Mouse (Mus musculus) ovary, postnatal 36 days (tissue): ENCODE measurements around the gene Rpusd4.

Experiments
- DNase-seq: peaks from one replicate; pipeline ENCODE4 v3.0.0; 2022; ENCODE audit warnings: low spot score, mixed read lengths

Gene Rpusd4

DNA sequence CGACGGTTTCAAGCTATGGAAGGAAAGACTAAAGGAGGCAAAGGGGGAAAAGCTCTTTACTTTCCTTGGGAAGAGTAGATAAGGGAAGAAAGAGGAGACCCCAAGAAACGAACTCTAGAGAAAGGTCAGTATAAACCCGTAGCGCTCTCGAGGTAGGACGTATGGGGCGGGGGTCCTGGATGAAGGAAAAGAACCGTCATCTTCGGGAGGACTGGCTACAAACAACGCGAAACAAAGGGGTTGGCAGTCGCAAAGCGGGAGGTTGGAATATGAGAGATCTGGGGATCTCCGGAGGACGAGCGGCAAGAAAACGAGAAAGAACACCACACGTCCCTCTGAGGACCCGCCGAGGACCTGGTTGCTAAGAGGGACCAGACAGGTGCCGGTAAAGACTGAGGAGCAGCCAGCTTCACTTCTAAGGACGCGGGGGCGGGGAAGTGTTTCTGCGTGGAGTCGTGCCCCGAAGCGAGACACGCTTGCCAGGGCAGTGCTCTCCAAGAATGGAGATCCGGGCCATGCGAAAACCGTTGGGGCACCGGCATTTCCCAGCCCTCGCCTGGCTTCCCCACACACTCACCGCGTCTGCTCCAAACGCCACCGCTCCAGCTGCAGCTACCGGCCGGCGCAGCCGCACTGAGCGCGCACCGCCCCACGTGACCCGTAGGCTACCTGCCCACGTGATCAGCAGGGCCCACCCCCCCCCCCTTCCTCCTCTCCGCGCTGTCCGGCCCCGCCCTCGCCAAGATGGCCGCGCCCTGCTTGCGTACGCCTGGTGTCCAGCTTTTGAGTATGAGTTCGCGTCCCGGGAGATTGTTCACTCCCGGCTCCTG lies at the start of gene Rpusd4, which contains the start of gene Fam118b:
Gene Rpusd4 (plus strand): TSS at position 720 of the 830 bp plus-strand sequence.
Gene Fam118b (minus strand): TSS at position 660 of the 830 bp plus-strand sequence.
- DNase-seq, result peak; percentile 90

DNA sequence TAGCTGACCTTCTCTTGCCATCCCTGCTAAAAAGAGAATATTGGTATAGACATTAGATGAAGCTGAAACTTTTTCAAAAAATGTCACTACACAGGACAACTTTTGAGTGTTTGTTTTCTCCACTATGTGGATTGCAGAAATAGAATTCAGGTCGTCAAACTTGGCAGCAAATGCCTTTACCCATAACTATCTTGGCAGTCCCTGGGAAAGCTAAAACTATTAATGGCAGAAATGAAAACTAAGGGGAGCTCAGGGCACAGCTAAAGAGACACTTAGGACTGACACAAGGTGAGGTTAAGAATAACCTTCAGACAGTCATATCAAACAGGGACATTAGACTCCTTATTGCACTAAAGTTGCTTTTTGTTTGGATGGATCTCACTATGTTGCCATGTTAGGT lies 49.7 kb upstream of the Rpusd4 start:
- no peak for DNase-seq

DNA sequence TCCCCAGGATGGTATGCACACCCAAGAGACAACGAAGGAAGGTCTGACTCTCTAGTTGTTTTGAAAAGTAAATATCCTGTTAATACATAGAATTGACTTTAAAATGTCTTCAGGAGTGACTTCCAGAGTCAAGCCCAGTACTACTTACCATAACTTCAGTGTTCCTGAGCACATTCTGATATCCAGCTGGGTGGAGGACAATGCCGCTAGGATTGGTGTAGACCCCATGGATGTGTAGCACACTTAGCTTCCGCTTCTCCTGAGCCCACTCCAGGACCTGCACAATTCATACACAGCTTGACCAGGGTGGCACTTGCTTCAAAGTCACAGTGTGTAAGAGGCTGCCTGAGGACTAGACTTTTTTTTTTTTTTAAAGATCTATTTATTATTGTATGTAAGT lies 44.2 kb upstream of the Rpusd4 start:
- DNase-seq, result no peak

DNA sequence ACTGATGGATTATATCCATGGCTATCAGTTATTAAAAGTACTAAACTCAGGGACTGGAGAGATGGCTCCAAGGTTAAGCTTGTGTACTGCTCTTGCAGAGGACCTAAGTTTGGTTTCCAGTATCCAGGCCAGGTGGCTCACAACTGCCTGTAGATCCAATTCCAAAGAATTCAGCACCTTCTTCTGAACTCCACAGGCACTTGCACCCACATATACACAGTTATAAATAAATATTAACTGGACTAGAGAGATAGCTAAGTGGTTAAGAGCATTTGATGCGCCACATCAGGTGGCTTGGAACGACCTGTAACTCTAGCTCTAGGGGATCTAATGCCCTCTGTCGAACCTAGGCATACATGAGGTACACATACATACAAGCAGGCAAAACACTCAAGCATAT lies 39.0 kb upstream of the Rpusd4 start:
- DNase-seq, result no peak

DNA sequence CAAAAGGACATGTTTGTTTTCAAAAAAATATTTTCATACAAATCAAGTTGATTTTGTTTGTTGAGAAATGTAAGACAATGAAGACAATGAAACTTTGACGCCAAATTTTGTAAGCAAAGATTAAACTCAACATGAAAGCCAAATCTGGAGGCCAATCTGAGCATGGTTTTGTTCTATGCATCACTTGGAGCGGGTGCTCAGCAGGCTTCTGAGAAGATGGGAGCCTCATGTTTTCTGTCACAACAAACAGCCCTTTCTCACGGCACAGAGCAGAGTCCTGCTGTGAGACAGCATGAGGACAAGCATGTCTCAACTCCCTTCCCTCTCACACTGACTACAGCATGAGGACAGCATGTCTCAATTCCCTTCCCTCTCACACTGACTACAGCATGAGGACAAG lies 31.7 kb upstream of the Rpusd4 start:
- no peak for DNase-seq

DNA sequence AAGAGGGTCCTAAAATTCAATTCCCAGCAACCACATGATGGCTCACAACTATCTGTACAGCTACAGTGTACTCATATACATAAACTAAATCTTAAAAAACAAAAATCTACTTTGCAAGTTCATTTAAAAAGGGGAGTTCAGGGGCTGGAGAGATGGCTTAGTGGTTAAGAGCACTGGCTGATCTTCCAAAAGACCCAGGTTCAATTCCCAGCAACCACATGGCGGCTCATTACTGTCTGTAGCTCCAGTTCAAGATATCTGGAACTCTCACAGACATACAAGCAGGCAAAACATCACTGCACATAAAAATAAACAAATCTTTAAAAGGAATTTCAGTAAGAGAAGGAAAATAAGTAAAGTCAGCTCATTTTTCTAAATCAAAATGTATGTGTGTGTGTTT lies 29.3 kb upstream of the Rpusd4 start:
- no peak for DNase-seq

DNA sequence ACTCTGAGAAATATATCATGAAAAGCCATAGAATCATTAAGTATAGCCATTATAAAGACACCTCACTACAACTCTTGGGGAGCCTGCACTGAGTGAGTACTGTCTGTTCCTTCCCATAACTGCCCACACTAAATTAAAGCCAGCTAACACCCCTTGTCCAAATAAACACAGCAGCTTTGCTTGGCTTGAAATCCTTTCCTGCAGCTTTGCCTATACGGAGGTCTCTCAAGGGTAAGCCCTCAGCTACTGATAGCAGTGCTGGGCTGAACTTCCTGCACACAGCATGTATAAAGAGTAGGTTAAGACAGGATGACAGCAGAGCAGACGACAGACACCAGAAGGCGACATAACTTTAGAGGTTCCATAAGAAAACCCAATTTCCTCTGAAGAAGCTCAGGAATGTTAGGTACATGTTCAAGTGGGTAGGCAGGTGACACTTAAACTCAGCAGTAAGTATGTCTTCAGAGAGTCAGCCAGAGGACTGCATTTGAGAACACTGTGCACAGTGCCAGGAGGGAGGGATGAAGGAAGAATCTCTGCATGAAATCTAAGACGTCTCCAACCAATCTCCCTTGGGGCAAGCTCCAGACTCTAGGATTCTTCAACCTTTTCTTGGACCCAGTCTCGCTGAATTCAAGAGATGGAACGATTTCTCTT lies 28.6 kb upstream of the Rpusd4 start:
- DNase-seq, result no peak

DNA sequence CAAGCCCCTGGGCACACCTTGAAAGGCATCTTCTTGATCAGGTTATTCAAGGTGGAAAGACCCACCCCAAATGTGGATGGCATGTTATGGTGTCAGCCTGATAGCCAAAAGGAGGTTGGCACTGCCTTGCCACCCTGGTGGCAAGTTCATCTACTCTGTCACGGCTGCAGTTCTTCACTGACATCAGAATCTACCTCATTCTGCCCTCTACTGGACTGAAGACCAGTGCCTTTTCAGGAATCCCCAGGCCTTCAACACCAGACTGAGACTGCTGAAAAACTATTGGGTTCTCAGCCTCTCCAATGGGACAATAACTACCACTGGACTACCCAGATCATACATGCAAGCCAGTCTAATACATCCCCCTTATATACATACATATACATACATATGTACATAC lies 27.9 kb upstream of the Rpusd4 start:
- DNase-seq, result no peak

DNA sequence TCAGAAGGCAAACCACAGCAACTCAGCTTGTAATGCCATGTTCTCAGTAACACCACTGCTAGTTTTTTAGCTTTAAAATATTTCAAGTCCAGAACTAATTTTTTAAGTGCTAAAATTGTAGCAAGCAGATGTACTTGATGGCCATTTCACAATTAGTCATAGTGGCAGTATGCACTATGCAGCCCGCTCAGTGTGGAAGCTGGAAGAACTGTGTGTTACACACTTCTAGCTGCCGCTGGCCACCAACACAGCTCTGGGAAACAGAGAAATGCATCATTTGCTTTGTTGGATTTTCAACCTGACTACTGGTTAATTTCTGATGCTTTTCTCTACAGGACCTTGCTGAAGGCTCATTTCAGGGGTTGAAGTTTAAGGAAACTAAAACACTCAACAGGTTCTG lies 20.3 kb upstream of the Rpusd4 start:
- DNase-seq, result no peak

DNA sequence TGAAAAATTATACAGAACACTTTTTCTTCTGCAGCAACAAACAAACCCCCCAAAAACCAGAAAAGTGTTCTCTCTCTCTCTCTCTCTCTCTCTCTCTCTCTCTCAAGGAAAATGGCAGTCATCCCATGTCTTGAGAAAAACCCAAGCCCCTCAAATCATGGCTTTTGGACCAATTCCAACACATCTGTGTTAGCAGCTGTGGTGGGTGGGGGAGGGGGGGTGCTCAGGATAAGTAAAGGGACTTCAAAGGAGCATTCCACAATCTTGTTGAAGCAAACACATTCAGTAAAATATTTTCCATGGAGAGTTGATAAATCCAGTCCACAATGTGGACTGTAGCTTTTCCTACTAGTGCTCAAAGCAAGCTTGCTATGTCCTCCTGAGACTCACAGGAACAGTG lies 18.2 kb upstream of the Rpusd4 start:
- no peak for DNase-seq

DNA sequence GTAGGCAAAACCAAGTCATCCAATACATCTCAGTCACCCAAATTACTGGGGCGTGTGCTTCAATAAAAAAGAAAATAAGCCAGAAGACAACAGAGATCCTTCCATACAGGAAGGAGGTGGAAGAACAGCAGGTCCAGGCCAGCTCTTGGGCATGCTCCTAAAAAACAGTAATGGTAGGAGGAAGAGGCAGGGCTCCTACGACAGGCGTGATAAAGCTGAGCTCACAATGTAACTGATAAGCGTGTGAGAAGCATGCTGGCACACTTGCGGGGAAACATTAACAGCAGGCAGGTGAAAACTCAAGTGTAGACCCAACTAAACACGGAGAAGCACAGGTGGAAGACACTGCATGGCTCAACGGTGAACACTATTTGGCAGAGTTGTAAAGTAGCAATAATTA lies 10.3 kb upstream of the Rpusd4 start:
- no peak for DNase-seq

DNA sequence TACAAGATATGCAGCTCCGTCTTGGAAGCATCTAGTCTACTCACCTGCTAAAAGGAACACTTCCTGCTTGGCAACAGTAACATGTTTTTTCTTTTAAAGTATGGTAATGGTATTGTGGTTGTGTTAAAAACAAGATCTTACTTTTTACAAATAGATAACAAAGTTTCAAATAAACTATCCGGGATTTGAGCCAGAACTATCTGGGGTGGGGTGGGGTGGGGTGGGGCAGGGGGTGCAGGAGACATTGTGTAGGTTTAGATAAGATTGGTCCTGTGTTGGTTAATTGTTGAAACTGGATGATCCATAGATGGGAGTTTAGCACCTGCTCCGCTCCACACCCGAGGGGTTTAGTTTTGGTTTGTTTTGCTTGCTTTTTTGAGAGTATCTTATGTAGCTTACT lies 5.2 kb upstream of the Rpusd4 start:
- DNase-seq, result no peak

DNA sequence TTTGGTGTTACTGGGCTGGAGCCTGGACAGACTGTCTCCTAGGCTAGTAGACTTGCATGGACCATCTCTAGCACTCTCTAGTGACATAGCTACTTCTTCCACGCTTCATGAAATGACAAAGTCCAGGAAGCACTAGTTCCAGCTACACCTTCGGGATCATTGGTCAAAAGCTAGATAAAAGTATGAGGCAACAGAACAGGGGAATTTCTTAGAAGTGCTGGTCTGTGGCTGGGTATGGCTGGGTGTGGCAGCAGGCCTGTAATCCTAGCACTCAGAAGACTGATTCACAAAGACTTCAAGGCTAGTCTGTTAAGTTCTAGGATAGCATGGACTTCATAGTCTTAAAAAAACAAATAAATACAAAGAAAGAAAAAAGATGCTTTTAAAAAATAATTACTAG lies 4.2 kb upstream of the Rpusd4 start:
- no peak for DNase-seq

DNA sequence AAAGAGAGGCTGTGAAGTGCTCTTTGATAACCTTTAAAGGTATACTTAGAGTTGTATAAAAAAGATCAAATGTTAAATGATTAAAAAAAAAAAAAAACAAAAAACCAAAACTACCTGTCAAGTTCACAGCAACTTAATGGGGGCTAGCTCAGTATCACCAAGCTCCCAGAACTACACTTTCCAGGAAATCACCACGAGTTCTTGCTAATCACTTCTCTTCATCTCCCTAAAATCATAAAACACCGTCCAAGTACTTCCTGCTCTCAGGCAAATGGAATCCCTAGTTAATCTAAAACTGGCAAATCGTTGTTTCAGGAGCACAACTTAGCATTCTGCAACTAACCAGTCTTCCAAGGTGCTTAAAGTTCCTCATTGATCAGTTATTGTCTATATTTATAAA lies 3.2 kb upstream of the Rpusd4 start:
- DNase-seq, result no peak

DNA sequence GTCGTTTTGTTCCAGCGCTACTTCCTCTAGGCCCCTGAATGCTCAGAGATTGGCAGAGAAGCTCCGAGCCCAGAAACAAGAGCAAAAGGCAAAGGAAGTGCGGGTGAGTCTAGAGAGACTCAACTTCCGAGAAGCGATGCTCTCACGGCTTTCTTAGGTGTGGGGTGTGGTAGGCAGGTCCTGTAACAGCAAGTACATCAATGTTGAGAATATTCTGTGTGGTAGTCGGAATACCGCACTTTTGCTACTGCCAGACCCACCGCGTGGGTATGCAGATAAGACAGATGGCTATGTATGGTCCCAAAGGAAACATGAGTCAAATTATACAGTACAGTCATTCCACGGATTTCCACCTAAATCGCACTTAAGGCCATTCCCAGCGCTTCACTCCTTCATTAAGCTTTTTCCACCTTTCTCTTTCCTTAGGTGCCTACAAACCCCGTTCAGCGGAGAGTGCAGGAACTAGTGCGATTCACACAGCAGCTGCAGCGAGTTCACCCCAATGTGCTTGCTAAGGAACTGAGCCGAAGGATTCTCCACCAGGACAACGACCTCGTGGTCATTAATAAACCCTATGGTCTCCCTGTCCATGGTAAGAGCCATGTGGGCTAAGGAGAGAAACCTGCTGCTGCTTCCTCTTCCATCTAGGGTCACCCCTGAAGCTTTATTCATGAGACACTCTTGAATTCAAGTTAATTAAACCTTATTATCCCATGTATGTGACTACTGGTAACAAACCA lies 481 bp downstream of the Rpusd4 start:
- DNase-seq, result no peak

DNA sequence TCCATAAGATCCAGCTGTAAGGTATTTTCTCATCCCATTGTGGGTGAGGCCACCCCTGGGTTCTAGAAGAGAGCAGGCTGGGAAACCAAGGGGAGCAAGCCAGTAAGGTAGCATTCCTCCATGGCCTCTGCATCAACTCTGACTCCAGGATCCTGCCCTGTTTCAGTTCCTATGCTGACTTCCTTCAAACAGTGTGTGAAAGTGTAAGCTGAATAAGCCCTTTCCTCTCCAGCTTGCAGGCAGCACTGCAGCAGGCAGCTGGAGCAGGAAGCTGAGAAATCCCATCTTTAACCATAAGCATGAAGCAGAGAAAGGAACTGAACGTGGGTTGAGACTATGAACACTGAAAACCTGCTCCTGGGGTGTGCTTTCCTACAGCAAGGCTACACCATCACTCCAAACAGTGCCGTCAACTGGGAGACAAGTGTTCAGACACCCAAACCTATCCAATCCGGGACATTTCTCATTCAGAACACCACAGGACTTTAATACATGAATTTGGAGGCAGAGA lies 10.2 kb downstream of the Rpusd4 start:
- DNase-seq, result no peak

DNA sequence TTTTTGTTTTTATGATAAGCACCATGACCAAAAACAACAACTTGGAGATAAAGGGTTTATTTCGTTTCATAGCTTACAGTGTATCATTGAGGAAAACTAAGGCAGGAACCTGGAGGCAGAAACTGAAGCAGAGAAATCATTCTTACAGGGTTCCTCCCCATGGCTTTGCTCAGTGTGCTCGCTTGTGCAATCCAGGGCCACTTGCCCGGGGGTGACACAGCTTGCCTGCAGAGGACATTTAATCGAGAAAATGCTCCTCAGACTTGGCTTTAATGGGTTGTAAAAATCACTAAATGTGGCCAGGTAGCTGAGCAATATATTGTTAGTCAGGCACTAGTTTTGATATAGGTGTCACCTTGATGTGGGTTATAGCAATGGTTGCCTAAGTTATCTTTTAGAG lies 10.8 kb downstream of the Rpusd4 start:
- DNase-seq, result no peak

DNA sequence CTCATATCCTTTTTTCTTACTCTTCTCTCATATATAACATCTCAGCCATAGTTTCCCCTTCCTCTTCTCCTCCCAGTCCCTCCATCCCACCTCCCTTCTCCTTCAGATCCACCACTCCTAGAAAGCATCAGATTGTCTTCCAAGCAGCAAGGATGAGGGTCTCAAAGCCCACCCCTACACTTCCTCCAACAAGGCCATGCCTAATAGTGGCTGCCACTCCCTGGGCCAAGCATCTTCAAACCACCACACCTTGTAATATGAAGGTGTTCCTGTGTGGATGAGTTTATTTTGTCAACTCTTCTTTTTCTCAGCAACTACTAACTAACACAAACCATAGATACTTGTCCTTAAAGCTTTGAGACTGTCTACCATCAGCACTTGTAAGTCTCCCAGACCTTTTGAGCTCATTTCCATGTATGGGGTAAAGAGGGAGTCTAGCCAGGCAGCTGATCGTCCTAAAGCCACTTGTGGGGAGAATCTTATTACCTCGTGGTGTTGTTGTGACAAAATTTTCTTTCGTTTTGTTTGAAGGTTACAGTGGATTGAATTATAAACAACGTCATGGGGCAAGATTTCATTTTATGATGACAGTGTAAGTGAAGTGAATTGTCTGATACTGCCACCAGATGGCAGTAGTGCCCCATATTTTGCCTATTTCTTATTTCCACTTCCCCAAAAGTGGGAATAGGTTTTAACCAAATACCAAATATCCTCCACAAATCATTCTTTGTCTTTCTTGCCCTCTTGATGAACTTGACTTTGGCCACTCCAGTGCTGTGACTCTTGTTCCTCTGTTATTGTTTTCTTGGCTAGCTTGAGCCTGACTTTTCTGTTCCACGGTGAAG lies 14.6 kb downstream of the Rpusd4 start:
- no peak for DNase-seq

DNA sequence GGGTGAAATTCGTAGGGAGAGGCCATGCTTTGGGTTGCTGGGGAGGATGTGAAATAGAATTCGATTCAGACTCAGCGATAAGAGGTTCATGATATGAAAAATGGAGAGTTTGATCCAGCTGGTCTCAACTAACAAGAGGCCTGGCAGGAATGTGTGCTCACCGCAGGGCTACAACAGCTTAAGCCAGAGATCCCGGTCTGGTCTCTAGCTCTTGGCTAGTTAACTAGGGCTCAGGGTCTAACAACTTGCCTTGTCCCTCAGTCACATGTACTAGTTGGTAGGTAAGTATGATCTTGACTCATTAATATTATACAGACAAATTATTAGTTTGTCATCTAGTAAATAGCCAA lies 15.2 kb downstream of the Rpusd4 start:
- DNase-seq, result no peak

DNA sequence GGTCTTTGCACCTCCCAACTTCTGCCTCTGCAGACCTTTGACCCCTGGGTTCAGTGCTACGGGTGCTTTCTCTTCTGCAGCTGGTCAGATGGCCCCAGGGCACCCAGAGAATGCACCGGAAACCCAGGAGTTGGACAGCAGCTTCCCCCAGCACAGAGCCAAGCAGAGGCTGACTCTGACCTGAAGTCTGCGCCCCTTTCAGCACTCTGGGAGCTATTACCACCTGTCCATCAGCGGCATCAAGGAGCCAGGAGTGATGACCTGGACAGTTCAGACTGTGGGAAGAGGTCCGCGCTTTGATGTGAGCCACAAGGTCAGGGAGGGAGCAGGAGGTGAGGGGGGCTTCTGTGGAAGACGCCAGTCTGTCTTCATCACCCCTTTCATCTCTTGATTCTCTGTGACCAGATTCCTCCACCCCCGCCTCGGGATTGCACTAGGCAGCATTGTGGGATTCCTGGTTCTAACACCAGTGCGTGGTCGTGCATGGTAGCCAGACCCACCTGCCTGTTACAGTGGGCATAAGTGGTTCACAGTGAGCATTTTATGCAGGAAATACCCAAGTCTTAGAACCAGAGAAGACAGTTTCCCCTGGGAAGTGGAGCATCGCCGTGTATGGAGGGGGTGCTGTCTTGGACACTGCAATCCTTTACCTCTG lies 15.9 kb downstream of the Rpusd4 start:
- DNase-seq, result no peak

DNA sequence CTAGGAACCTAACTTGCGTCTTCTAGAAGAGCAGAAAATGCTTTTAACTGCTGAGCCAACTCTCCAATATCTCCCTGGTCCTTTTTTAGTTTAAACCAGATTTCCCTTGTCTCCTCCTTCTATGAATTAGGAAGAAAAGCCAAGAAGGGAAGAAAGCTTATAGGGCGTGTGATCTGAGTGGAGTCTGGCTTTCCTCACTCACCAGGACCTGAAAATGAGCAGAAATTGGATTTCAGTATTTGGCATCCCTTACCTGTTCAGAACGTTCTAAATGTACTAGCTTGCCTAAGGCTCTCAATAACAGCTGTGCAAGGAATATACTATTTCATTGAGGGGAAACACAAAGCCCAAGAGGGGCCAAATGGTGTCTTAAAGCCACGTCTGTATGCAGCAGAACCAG lies 16.7 kb downstream of the Rpusd4 start:
- no peak for DNase-seq
